Mouse (Mus musculus) spleen, adult 2 months (tissue): Measurements from ENCODE around the gene Tpcn2.
A peak's percentile ranks its signal among the peaks of the same experiment; 100 is the strongest.

Source experiments
- CTCF ChIP-seq: fragments of 200-500 bp; IDR thresholded peaks from 2 replicates; pipeline ENCODE4 v1.5.1; 2011; ENCODE audit warnings: mild to moderate bottlenecking, inconsistent platforms; ENCODE audit not compliant: insufficient read depth, insufficient read length, insufficient replicate concordance; ENCODE audit errors: extremely low read depth
- POLR2A ChIP-seq: fragments of 200-500 bp; IDR thresholded peaks from 2 replicates; pipeline ENCODE4 v1.6.1; 2011; ENCODE audit warnings: low read depth, low read length, inconsistent platforms

- peak; percentile 85 for TF ChIP-seq CTCF
- TF ChIP-seq POLR2A, result no peak
Observed at GRCm38 (mm10) chr7:145242851-145243712, 40.7 kb downstream of the Tpcn2 start.
